Mouse (Mus musculus) bone marrow, adult 2 months (tissue): Measurements from ENCODE around the gene Tph1.

Source experiments
- CTCF ChIP-seq: fragments of 200-500 bp; IDR thresholded peaks from 2 replicates; pipeline ENCODE4 v1.5.1; 2011; ENCODE audit warnings: low read length, control low read depth; ENCODE audit not compliant: control insufficient read depth, insufficient read depth
- POLR2A ChIP-seq: fragments of 200-500 bp; IDR thresholded peaks from 2 replicates; pipeline ENCODE4 v1.6.1; 2011; ENCODE audit warnings: low read depth, mild to moderate bottlenecking, control low read depth, low read length, borderline replicate concordance; ENCODE audit not compliant: control insufficient read depth

DNA sequence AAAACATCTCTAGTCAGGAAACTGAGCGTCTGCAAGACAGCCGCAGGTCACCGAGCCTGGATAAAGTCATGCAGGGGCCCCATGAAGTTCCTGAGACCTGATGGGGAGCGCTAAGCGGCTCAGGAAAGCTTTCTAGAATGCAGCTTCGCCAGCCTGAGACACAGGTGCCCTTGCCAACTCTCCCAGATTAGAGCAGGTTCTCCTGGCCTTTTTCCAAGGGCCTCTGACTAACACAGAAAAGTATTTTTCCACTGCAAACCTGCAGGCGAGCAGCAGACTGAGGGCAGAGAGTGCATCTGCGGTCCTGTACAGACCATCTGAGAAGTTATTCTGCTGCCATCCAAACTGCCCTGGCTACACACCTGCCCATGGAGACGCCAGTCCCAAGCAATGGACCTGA, 60.4 kb downstream of the Tph1 start:
- TF ChIP-seq CTCF (no peak), POLR2A (no peak)
